Comparison of ENCODE assay signal across 13 mouse cellular contexts in genomic region chr4:134119042-134119441, GRCm38 (mm10). TPM values are rescaled to one million over a fixed set of nuclear protein-coding genes. Genes with fewer than 3 reads are reported as not detected.
DNase-seq lines count a peak whose midpoint lies in the region; ATAC-seq and TF ChIP-seq lines count a peak whose summit lies in the region.
"Had no signal": no experiment of that assay in that cellular context is flagged by ENCODE, and none has a peak within 500 bp of the region (broad histone marks: within the 10 kb centered on the region; RNA-seq: fewer than 3 reads in every experiment).

No protein-coding gene starts in this region.

- no peak overlapping the region for H3K4me2 ChIP-seq in midbrain, postnatal 0 days (ENCODE audit: low read depth, low read length, poor library complexity, severe bottlenecking)
- H3K4me2 ChIP-seq in intestine, embryonic 15.5 days (replicated peaks) = no peak overlapping the region

- H3K9ac ChIP-seq in midbrain, postnatal 0 days (replicated peaks; ENCODE audit: low read length, poor library complexity, severe bottlenecking) = no peak overlapping the region; the same call in 1 of the 2 replicates
- H3K9ac ChIP-seq in ES-E14 (ENCODE audit: insufficient read depth, low read depth, low read length, poor library complexity, severe bottlenecking) = peak overlapping the region; percentile 92
- H3K9ac ChIP-seq in intestine, embryonic 15.5 days = no peak overlapping the region

- no peak for TF ChIP-seq CTCF in midbrain, postnatal 0 days (IDR thresholded peaks at IDR 0.05)

- WGBS in midbrain, embryonic 10.5 days = 80% methylated on average over 5 of the region's 5 CpGs
- 68% methylated on average over 5 of the region's 5 CpGs for WGBS in midbrain, postnatal 0 days
- WGBS in embryonic facial prominence, embryonic 10.5 days = 52% methylated on average over 5 of the region's 5 CpGs
- 67% methylated on average over 5 of the region's 5 CpGs for WGBS in intestine, embryonic 15.5 days

- ATAC-seq in midbrain, postnatal 0 days (ENCODE audit: low FRiP score) = no peak
- no peak for ATAC-seq in intestine, embryonic 15.5 days
- ATAC-seq: hindbrain, embryonic 16.5 days had no signal

- no peak for DNase-seq in midbrain, embryonic 10.5 days (ENCODE audit: low spot score)
- no peak for DNase-seq in midbrain, postnatal 0 days (ENCODE audit: low spot score)
- no peak for DNase-seq in ES-E14 (ENCODE audit: low read depth, low spot score)
- no peak for DNase-seq in embryonic facial prominence, embryonic 10.5 days (ENCODE audit: low spot score)
- DNase-seq in thymus, postnatal 25 days = peak; percentile 46
- DNase-seq in left cerebral cortex, adult 18-20 months (ENCODE audit: low spot score in 2 of 2) = no peak
- DNase-seq: cerebellum, adult 11-12 months; cerebellum, postnatal 36 days; kidney, adult 18-20 months; kidney, postnatal 25 days; lung, adult 2 months had no signal

- peaks cover 31% of the 10 kb centered on the region for H3K4me1 ChIP-seq in midbrain, embryonic 10.5 days
- no peaks in the 10 kb centered on the region for H3K4me1 ChIP-seq in midbrain, postnatal 0 days (ENCODE audit: insufficient read depth, low read length)
- H3K4me1 ChIP-seq in ES-E14 (ENCODE audit: control insufficient read depth in 2 of 2, insufficient read depth in 2 of 2, low read length in 2 of 2, poor library complexity in 1 of 2) = peaks cover 22 to 57% of the 10 kb centered on the region in 2 experiments
- peaks cover 56% of the 10 kb centered on the region for H3K4me1 ChIP-seq in embryonic facial prominence, embryonic 10.5 days
- peaks cover 40% of the 10 kb centered on the region for H3K4me1 ChIP-seq in intestine, embryonic 15.5 days (replicated peaks)

- peak overlapping the region; percentile 50 for H3K27ac ChIP-seq in midbrain, embryonic 10.5 days (replicated peaks)
- H3K27ac ChIP-seq in midbrain, postnatal 0 days (ENCODE audit: low read depth, low read length) = no peak overlapping the region
- peak overlapping the region; percentile 95 for H3K27ac ChIP-seq in ES-E14 (ENCODE audit: insufficient read depth, low read depth, low read length, poor library complexity, severe bottlenecking)
- peak overlapping the region; percentile 51; the same call in 1 of the 2 replicates for H3K27ac ChIP-seq in embryonic facial prominence, embryonic 10.5 days (replicated peaks)
- no peak overlapping the region for H3K27ac ChIP-seq in intestine, embryonic 15.5 days

- H3K4me3 ChIP-seq in midbrain, embryonic 10.5 days = no peak overlapping the region
- H3K4me3 ChIP-seq in midbrain, postnatal 0 days (ENCODE audit: low read depth, low read length) = no peak overlapping the region
- peak overlapping the region; percentile 35 to 63 for H3K4me3 ChIP-seq in ES-E14 (ENCODE audit: insufficient read depth in 1 of 2, low read depth in 1 of 2, low read length in 2 of 2, poor library complexity in 1 of 2, severe bottlenecking in 1 of 2)
- H3K4me3 ChIP-seq in embryonic facial prominence, embryonic 10.5 days = no peak overlapping the region
- H3K4me3 ChIP-seq in intestine, embryonic 15.5 days (replicated peaks) = no peak overlapping the region

- H3K36me3 ChIP-seq in midbrain, embryonic 10.5 days = no peaks in the 10 kb centered on the region
- no peaks in the 10 kb centered on the region for H3K36me3 ChIP-seq in midbrain, postnatal 0 days (ENCODE audit: insufficient read depth, low read length)
- H3K36me3 ChIP-seq in ES-E14 (ENCODE audit: control insufficient read depth, insufficient read depth, low read length, poor library complexity, severe bottlenecking) = no peaks in the 10 kb centered on the region
- H3K36me3 ChIP-seq in embryonic facial prominence, embryonic 10.5 days (replicated peaks) = no peaks in the 10 kb centered on the region
- no peaks in the 10 kb centered on the region for H3K36me3 ChIP-seq in intestine, embryonic 15.5 days

- H3K27me3 ChIP-seq in midbrain, embryonic 10.5 days (ENCODE audit: low read depth, poor library complexity, severe bottlenecking) = no peaks in the 10 kb centered on the region
- H3K27me3 ChIP-seq in midbrain, postnatal 0 days (ENCODE audit: insufficient read depth, low read length) = no peaks in the 10 kb centered on the region
- no peaks in the 10 kb centered on the region for H3K27me3 ChIP-seq in embryonic facial prominence, embryonic 10.5 days (replicated peaks; ENCODE audit: low read depth, poor library complexity, severe bottlenecking)
- no peaks in the 10 kb centered on the region for H3K27me3 ChIP-seq in intestine, embryonic 15.5 days (replicated peaks)

- in situ Hi-C loops in ES-E14 (cut with MboI; ENCODE audit: low sequenced_read_pairs in 2 of 2, unreplicated experiment in 2 of 2) = no loop called here

- no peaks in the 10 kb centered on the region for H3K9me3 ChIP-seq in midbrain, embryonic 10.5 days (replicated peaks)
- H3K9me3 ChIP-seq in midbrain, postnatal 0 days (ENCODE audit: low read length) = no peaks in the 10 kb centered on the region
- H3K9me3 ChIP-seq in ES-E14 (ENCODE audit: control insufficient read depth, insufficient read depth, low read depth, low read length) = no peaks in the 10 kb centered on the region
- no peaks in the 10 kb centered on the region for H3K9me3 ChIP-seq in embryonic facial prominence, embryonic 10.5 days
- H3K9me3 ChIP-seq in intestine, embryonic 15.5 days = no peaks in the 10 kb centered on the region

TF ChIP-seq in ES-E14, 5 proteins besides CTCF, POLR2A, EP300 and RAD21:
- TF ChIP-seq ZC3H11A (IDR thresholded peaks at IDR 0.05; ENCODE audit: borderline replicate concordance, low read depth, low read length) (no peak), ZNF384 (IDR thresholded peaks at IDR 0.05; ENCODE audit: low read depth, low read length) (no peak), HCFC1 (IDR thresholded peaks at IDR 0.05; ENCODE audit: borderline replicate concordance, insufficient read depth, low read length) (no peak), CHD2 (IDR thresholded peaks at IDR 0.05; ENCODE audit: low read depth, low read length) (no peak), MAFK (IDR thresholded peaks at IDR 0.05; ENCODE audit: insufficient read depth, low read depth, low read length) (no peak)

RNA-seq across cellular contexts. Expression of gene Sh3bgrl3, which starts 9.5 kb away (rescaled TPM):
- 302 and 324 TPM in 2 replicates for polyA plus RNA-seq in midbrain, embryonic 10.5 days (2016; fragmentation: Nextera tagmentation; extraction: Ambion mirVana)
- 162 and 224 TPM in 2 replicates for total RNA-seq in midbrain, postnatal 0 days (2014; rRNA removed)
- polyA plus RNA-seq in midbrain, postnatal 0 days (2015; fragmentation: Nextera tagmentation; extraction: Ambion mirVana) = 565 and 583 TPM in 2 replicates
- total RNA-seq in ES-E14 (2012; rRNA removed) = 87.2 and 96.5 TPM in 2 replicates
- polyA plus RNA-seq in embryonic facial prominence, embryonic 10.5 days (2016; fragmentation: Nextera tagmentation; extraction: Ambion mirVana) = 300 and 316 TPM in 2 replicates
- polyA plus RNA-seq in intestine, embryonic 15.5 days (2015; fragmentation: Nextera tagmentation; extraction: Ambion mirVana) = 362 and 375 TPM in 2 replicates
- total RNA-seq in left cerebral cortex, adult 18-20 months (2021) = 100 to 1,000 TPM; 200 to 222 TPM

RNA-seq across cellular contexts. Expression of gene Ubxn11, which starts 16.7 kb away (rescaled TPM):
- 4.8 and 6.5 TPM in 2 replicates for polyA plus RNA-seq in midbrain, embryonic 10.5 days (2016; fragmentation: Nextera tagmentation; extraction: Ambion mirVana)
- 4.9 and 8.4 TPM in 2 replicates for total RNA-seq in midbrain, postnatal 0 days (2014; rRNA removed)
- polyA plus RNA-seq in midbrain, postnatal 0 days (2015; fragmentation: Nextera tagmentation; extraction: Ambion mirVana) = 11.2 and 13.7 TPM in 2 replicates
- 12.4 and 23.3 TPM in 2 replicates for total RNA-seq in ES-E14 (2012; rRNA removed)
- 4.5 and 7.1 TPM in 2 replicates for polyA plus RNA-seq in embryonic facial prominence, embryonic 10.5 days (2016; fragmentation: Nextera tagmentation; extraction: Ambion mirVana)
- polyA plus RNA-seq in intestine, embryonic 15.5 days (2015; fragmentation: Nextera tagmentation; extraction: Ambion mirVana) = 4.4 and 6.0 TPM in 2 replicates
- 10 to 100 TPM; 31.7 to 38.4 TPM for total RNA-seq in left cerebral cortex, adult 18-20 months (2021)

RNA-seq across cellular contexts. Expression of gene Cd52, which starts 24.2 kb away (rescaled TPM):
- 5.1 TPM in 2 replicates for polyA plus RNA-seq in midbrain, embryonic 10.5 days (2016; fragmentation: Nextera tagmentation; extraction: Ambion mirVana)
- 0.66 TPM in 1 of 2 replicates, not detected in the other for total RNA-seq in midbrain, postnatal 0 days (2014; rRNA removed)
- polyA plus RNA-seq in midbrain, postnatal 0 days (2015; fragmentation: Nextera tagmentation; extraction: Ambion mirVana) = 2.0 and 2.7 TPM in 2 replicates
- 1.5 and 13.0 TPM in 2 replicates for total RNA-seq in ES-E14 (2012; rRNA removed)
- polyA plus RNA-seq in embryonic facial prominence, embryonic 10.5 days (2016; fragmentation: Nextera tagmentation; extraction: Ambion mirVana) = 3.5 and 4.5 TPM in 2 replicates
- polyA plus RNA-seq in intestine, embryonic 15.5 days (2015; fragmentation: Nextera tagmentation; extraction: Ambion mirVana) = 27.0 and 29.7 TPM in 2 replicates
- total RNA-seq in left cerebral cortex, adult 18-20 months (2021) = 1 to 10 TPM; 2.7 to 4.1 TPM

RNA-seq across cellular contexts. Expression of gene Crybg2, which starts 58.4 kb away (rescaled TPM):
- 2.0 TPM in 2 replicates for polyA plus RNA-seq in midbrain, embryonic 10.5 days (2016; fragmentation: Nextera tagmentation; extraction: Ambion mirVana)
- total RNA-seq in midbrain, postnatal 0 days (2014; rRNA removed) = 4.2 and 4.5 TPM in 2 replicates
- polyA plus RNA-seq in midbrain, postnatal 0 days (2015; fragmentation: Nextera tagmentation; extraction: Ambion mirVana) = 7.7 and 8.4 TPM in 2 replicates
- 12.6 and 30.9 TPM in 2 replicates for total RNA-seq in ES-E14 (2012; rRNA removed)
- polyA plus RNA-seq in embryonic facial prominence, embryonic 10.5 days (2016; fragmentation: Nextera tagmentation; extraction: Ambion mirVana) = 4.1 and 7.1 TPM in 2 replicates
- 14.9 and 16.6 TPM in 2 replicates for polyA plus RNA-seq in intestine, embryonic 15.5 days (2015; fragmentation: Nextera tagmentation; extraction: Ambion mirVana)
- total RNA-seq in left cerebral cortex, adult 18-20 months (2021) = 1 to 10 TPM; 4.4 to 5.7 TPM

Comparison
In these comparisons a context has a peak if more than half of its experiments do, and no peak if none do; other contexts are left out.
1. H3K27ac ChIP-seq: peak in midbrain, embryonic 10.5 days (single experiment), ES-E14 (single experiment) and embryonic facial prominence, embryonic 10.5 days (single experiment); none in midbrain, postnatal 0 days (single experiment) and intestine, embryonic 15.5 days (single experiment).
2. H3K4me3 ChIP-seq: peak in ES-E14 (2 of 2); none in midbrain, embryonic 10.5 days (single experiment), midbrain, postnatal 0 days (single experiment), embryonic facial prominence, embryonic 10.5 days (single experiment) and intestine, embryonic 15.5 days (single experiment).